Mouse (Mus musculus): ENCODE measurements at regions not wholly inside any gene's neighbourhood (a gene's known extent, or its start where the extent isn't known, plus 50 kb on each side); places are given as distances from the start of the nearest gene placed in this dataset.

DNA sequence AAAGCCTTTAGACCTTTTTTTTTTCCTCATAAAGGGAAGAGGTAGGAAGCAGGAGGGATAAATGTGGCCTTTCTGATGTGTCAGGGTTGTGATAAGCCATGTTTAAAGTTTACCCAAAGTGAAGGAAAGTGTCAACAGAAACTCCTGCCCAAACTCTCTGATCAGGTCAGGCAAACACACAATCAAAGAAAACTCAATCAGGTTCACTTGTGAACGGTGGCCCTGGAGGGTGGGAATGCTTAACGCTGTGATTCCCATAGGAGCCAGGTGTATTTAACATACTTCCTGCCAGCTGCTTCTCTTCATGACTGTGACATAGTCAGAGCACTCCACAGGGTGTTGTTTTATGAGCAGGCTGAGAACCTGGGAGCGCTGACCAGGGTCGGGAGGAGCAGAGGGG is 59.1 kb upstream of the Sox9 start:
- 17% methylated on average over 4 of the region's 4 CpGs for WGBS
- Histone ChIP-seq H3K27ac (no peak overlapping the region), H3K4me3 (replicated peaks) (no peak overlapping the region), H3K9ac (replicated peaks) (no peak overlapping the region), H3K9me3 (peaks cover 5% of the 10 kb centered on the region), H3K36me3 (no peaks in the 10 kb centered on the region), H3K4me2 (no peak overlapping the region), H3K27me3 (no peaks in the 10 kb centered on the region), H3K4me1 (replicated peaks) (peaks cover 15% of the 10 kb centered on the region)
- no peak for ATAC-seq (ENCODE audit: insufficient number of reproducible peaks, insufficient read depth, low FRiP score, low TSS enrichment, low read depth)

DNA sequence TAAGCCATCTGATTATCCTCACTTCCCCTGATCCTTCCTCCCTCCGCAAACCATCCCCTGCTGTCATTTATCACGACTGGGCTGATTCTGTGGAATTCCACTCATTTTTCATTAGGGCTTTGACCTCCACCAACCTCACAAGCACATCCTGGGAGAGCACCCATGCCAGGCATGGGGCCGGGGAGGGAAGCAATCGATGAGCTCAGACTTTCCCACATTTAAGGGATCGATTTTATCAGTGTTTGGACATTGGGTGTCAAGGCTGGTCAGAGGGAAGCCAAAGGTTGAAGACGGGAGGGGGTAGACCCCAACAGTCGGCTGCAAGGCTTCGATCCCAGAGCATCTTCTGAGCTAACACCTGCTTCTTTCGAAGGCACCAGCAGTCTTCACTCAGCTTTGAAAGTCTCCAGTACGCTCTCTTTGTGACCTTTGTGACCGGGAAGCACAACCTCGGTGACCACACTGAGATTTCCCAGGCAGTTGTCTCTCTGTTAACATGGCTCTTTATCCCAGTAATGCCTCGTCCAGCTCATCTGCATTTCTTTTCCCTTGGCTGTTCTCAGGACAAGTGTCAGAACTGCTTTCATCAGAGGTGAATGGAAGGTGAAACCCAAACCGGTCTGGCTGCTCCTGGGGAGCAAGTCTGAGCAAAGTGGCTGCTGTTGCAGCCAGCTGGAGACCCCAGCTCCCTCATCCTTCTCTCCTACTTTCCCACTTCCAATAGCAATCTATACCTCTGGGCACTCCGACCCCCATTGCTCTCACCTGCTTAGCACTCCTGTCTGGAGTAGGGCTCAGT is 53.7 kb upstream of the Sox9 start:
- no peak overlapping the region for H3K9ac ChIP-seq (replicated peaks)
- 0 out of 2 replicates have a peak, but pooled peaks cover 5% of the 10 kb centered on the region for H3K27me3 ChIP-seq
- 26% methylated on average over 15 of the region's 15 CpGs for WGBS
- no peaks in the 10 kb centered on the region for H3K36me3 ChIP-seq
- no peaks in the 10 kb centered on the region for H3K9me3 ChIP-seq
- H3K4me3 ChIP-seq (replicated peaks): no peak overlapping the region
- H3K27ac ChIP-seq: no peak overlapping the region
- ATAC-seq (ENCODE audit: insufficient number of reproducible peaks, insufficient read depth, low FRiP score, low TSS enrichment, low read depth): no peak
- peaks cover 19% of the 10 kb centered on the region; the same call in 1 of the 2 replicates for H3K4me1 ChIP-seq (replicated peaks)
- H3K4me2 ChIP-seq: no peak overlapping the region

All from limb, embryonic 12.5 days (tissue).